Mouse (Mus musculus) heart, embryonic 10.5 days (tissue): ENCODE data around the gene Rnft1. TPM values are rescaled to one million over a fixed set of nuclear protein-coding genes. Genes with fewer than 3 reads are reported as not detected.
"Not testable (repeated sequence)": the region's sequence is repeated elsewhere in the genome, so short reads cannot be mapped to it uniquely, and the experiment has no call there.

Source experiments
- DNase-seq: peaks from one replicate; pipeline ENCODE4 v3.0.0-alpha.2; 2017; ENCODE audit warnings: low spot score
- H3K27ac ChIP-seq: fragments of 300-500 bp; sonication (generic); 2 replicates; pipeline ENCODE4 v1.5.1; 2016; ENCODE audit warnings: mild to moderate bottlenecking
- H3K27me3 ChIP-seq: fragments of 300-500 bp; sonication (generic); 2 replicates; pipeline ENCODE4 v1.6.1; 2016; ENCODE audit warnings: mild to moderate bottlenecking; ENCODE audit not compliant: poor library complexity, insufficient read depth, severe bottlenecking
- H3K36me3 ChIP-seq: fragments of 300-500 bp; sonication (generic); 2 replicates; pipeline ENCODE4 v1.6.1; 2016; ENCODE audit warnings: mild to moderate bottlenecking, moderate library complexity
- H3K4me1 ChIP-seq: fragments of 300-500 bp; sonication (generic); 2 replicates; pipeline ENCODE4 v1.6.1; 2016; ENCODE audit warnings: mild to moderate bottlenecking
- H3K4me3 ChIP-seq: fragments of 300-500 bp; sonication (generic); 2 replicates; pipeline ENCODE4 v1.5.1; 2016; ENCODE audit warnings: mild to moderate bottlenecking, moderate library complexity
- H3K9me3 ChIP-seq: fragments of 300-500 bp; sonication (generic); 2 replicates; pipeline ENCODE4 v1.6.1; 2016; ENCODE audit warnings: mild to moderate bottlenecking, moderate library complexity
- WGBS: fragments of 180-500 bp; shearing (Covaris S2); methylation state at CpG from one replicate; pipeline ENCODE4 v1.1.7; 2016; 5-methylcytosine and 5-hydroxymethylcytosine counted together
- polyA plus RNA-seq: library from polyadenylated mRNA; unstranded; fragments of >200 nt; fragmentation: Nextera tagmentation; extraction: Ambion mirVana; gene quantifications from 2 replicates; pipeline ENCODE4 v1.2.1, GENCODE M21; 2016

Rnft1 gene
- polyA plus RNA-seq, 1 experiment from 2014 or later: 37.6 TPM

- not testable (repeated sequence) for H3K27ac ChIP-seq, H3K27me3 ChIP-seq, H3K9me3 ChIP-seq, DNase-seq, H3K4me1 ChIP-seq, H3K4me3 ChIP-seq
- 86% methylated on average over 6 of the region's 6 CpGs for WGBS
- peaks cover 54% of the 10 kb centered on the region for H3K36me3 ChIP-seq
Measured at GRCm38 (mm10) chr11:86533302-86533701, 48.8 kb downstream of the Rnft1 start.

- Histone ChIP-seq H3K36me3 (peaks cover 46% of the 10 kb centered on the region), H3K27me3 (no peaks in the 10 kb centered on the region), H3K9me3 (no peaks in the 10 kb centered on the region), H3K4me1 (no peaks in the 10 kb centered on the region), H3K4me3 (no peak overlapping the region), H3K27ac (no peak overlapping the region)
- WGBS: 91% methylated on average over 5 of the region's 5 CpGs
- DNase-seq: peak; percentile 50
Measured at GRCm38 (mm10) chr11:86534201-86534910, 49.9 kb downstream of the Rnft1 start.

- 89% methylated on average over 4 of the region's 4 CpGs for WGBS
- no peaks in the 10 kb centered on the region for H3K9me3 ChIP-seq
- H3K36me3 ChIP-seq: peaks cover 12% of the 10 kb centered on the region; the same call in 1 of the 2 replicates
- H3K4me1 ChIP-seq: peaks cover 12% of the 10 kb centered on the region; the same call in 1 of the 2 replicates
- H3K4me3 ChIP-seq: no peak overlapping the region
- no peaks in the 10 kb centered on the region for H3K27me3 ChIP-seq
- DNase-seq: peak; percentile 25
- no peak overlapping the region for H3K27ac ChIP-seq
Measured at GRCm38 (mm10) chr11:86538786-86539185, 54.3 kb downstream of the Rnft1 start.

- Histone ChIP-seq H3K27ac (no peak overlapping the region), H3K4me3 (no peak overlapping the region), H3K27me3 (no peaks in the 10 kb centered on the region), H3K4me1 (peaks cover 12% of the 10 kb centered on the region; the same call in 1 of the 2 replicates), H3K9me3 (no peaks in the 10 kb centered on the region), H3K36me3 (peaks cover 6% of the 10 kb centered on the region; the same call in 1 of the 2 replicates)
- WGBS: 82% methylated on average over 6 of the region's 6 CpGs
- peak; percentile 59 for DNase-seq
Measured at GRCm38 (mm10) chr11:86539716-86540475, 55.4 kb downstream of the Rnft1 start.

- Histone ChIP-seq H3K9me3 (no peaks in the 10 kb centered on the region), H3K4me1 (peaks cover 12% of the 10 kb centered on the region; the same call in 1 of the 2 replicates), H3K27me3 (no peaks in the 10 kb centered on the region), H3K27ac (no peak overlapping the region), H3K4me3 (no peak overlapping the region), H3K36me3 (peaks cover 6% of the 10 kb centered on the region; the same call in 1 of the 2 replicates)
- no peak for DNase-seq
- 98% methylated on average over 2 of the region's 2 CpGs for WGBS
Measured at GRCm38 (mm10) chr11:86540476-86540845, 56.0 kb downstream of the Rnft1 start.

GRCm38 (mm10) chr11:86542851-86543250 is 58.4 kb downstream of the Rnft1 start:
- WGBS: 95% methylated on average over 1 of the region's 1 CpGs
- no peak for DNase-seq
- H3K4me3 ChIP-seq: peak overlapping the region; percentile 100; the same call in 1 of the 2 replicates
- no peaks in the 10 kb centered on the region for H3K27me3 ChIP-seq
- H3K9me3 ChIP-seq: no peaks in the 10 kb centered on the region
- H3K4me1 ChIP-seq: peaks cover 16% of the 10 kb centered on the region; the same call in 1 of the 2 replicates
- H3K36me3 ChIP-seq: peaks cover 4% of the 10 kb centered on the region; the same call in 1 of the 2 replicates
- no peak overlapping the region for H3K27ac ChIP-seq

GRCm38 (mm10) chr11:86543960-86544638 is 59.6 kb downstream of the Rnft1 start:
- WGBS: 1% methylated on average over 48 of the region's 50 CpGs

GRCm38 (mm10) chr11:86544639-86545299 is 60.3 kb downstream of the Rnft1 start, which contains the start of the genes Rps6kb1 and Tubd1:
Gene Rps6kb1, minus strand, starts transcription at chr11:86544805.
Gene Tubd1, plus strand, starts transcription at chr11:86544991.
- no peaks in the 10 kb centered on the region for H3K9me3 ChIP-seq
- H3K27ac ChIP-seq: peak within 1 kb of the TSS; percentile 98
- peak; percentile 100 for DNase-seq
- H3K36me3 ChIP-seq: peaks cover 10% of the 10 kb centered on the region
- peaks cover 16% of the 10 kb centered on the region; the same call in 1 of the 2 replicates for H3K4me1 ChIP-seq
- WGBS: under 1% methylated on average over 43 of the region's 43 CpGs
- no peaks in the 10 kb centered on the region for H3K27me3 ChIP-seq
- peak within 1 kb of the TSS; percentile 100 for H3K4me3 ChIP-seq

More at GRCm38 (mm10) chr11:86543960-86544638, 59.6 kb downstream of the Rnft1 start:
- Histone ChIP-seq H3K4me3 (peak overlapping the region; percentile 100), H3K9me3 (no peaks in the 10 kb centered on the region), H3K4me1 (peaks cover 16% of the 10 kb centered on the region; the same call in 1 of the 2 replicates), H3K27me3 (no peaks in the 10 kb centered on the region), H3K27ac (peak overlapping the region; percentile 98), H3K36me3 (peaks cover 3% of the 10 kb centered on the region; the same call in 1 of the 2 replicates)
- peak; percentile 76 for DNase-seq

- Histone ChIP-seq H3K4me1 (peaks cover 16% of the 10 kb centered on the region; the same call in 1 of the 2 replicates), H3K27ac (peak overlapping the region; percentile 98), H3K27me3 (no peaks in the 10 kb centered on the region), H3K9me3 (no peaks in the 10 kb centered on the region), H3K36me3 (peaks cover 17% of the 10 kb centered on the region), H3K4me3 (peak overlapping the region; percentile 100)
- no peak for DNase-seq
- WGBS: 69% methylated on average over 8 of the region's 8 CpGs
Measured at GRCm38 (mm10) chr11:86545556-86545955, 61.1 kb downstream of the Rnft1 start.

GRCm38 (mm10) chr11:86547412-86547811 is 63.0 kb downstream of the Rnft1 start:
- Histone ChIP-seq H3K4me3 (no peak overlapping the region), H3K27ac (no peak overlapping the region), H3K36me3 (peaks cover 24% of the 10 kb centered on the region), H3K9me3 (no peaks in the 10 kb centered on the region), H3K4me1 (peaks cover 14% of the 10 kb centered on the region; the same call in 1 of the 2 replicates), H3K27me3 (no peaks in the 10 kb centered on the region)
- DNase-seq: no peak
- WGBS: 100% methylated on average over 1 of the region's 1 CpGs
